Mouse (Mus musculus) left cerebral cortex, postnatal 4 days (tissue): ENCODE measurements around the gene Akap9. TPM values are rescaled to one million over a fixed set of nuclear protein-coding genes. Genes with fewer than 3 reads are reported as not detected.
"Not testable (repeated sequence)": the region's sequence is repeated elsewhere in the genome, so short reads cannot be mapped to it uniquely, and the experiment has no call there.

Source experiments
- DNase-seq: peaks from one replicate; pipeline ENCODE4 v3.0.0-alpha.2; 2022
- intact Hi-C: fragments of 180-260 bp; cut with DNase I; formaldehyde crosslinking; loops from one replicate; pipeline ENCODE4 v1.15.1; 2025
- total RNA-seq, 2 experiments: library from RNA; stranded (reverse); gene quantifications; 2 replicates each; pipeline ENCODE4 v1.2.3; 2021

The Akap9 gene
- total RNA-seq = 100 to 1,000 TPM; 219 to 224 TPM

DNA sequence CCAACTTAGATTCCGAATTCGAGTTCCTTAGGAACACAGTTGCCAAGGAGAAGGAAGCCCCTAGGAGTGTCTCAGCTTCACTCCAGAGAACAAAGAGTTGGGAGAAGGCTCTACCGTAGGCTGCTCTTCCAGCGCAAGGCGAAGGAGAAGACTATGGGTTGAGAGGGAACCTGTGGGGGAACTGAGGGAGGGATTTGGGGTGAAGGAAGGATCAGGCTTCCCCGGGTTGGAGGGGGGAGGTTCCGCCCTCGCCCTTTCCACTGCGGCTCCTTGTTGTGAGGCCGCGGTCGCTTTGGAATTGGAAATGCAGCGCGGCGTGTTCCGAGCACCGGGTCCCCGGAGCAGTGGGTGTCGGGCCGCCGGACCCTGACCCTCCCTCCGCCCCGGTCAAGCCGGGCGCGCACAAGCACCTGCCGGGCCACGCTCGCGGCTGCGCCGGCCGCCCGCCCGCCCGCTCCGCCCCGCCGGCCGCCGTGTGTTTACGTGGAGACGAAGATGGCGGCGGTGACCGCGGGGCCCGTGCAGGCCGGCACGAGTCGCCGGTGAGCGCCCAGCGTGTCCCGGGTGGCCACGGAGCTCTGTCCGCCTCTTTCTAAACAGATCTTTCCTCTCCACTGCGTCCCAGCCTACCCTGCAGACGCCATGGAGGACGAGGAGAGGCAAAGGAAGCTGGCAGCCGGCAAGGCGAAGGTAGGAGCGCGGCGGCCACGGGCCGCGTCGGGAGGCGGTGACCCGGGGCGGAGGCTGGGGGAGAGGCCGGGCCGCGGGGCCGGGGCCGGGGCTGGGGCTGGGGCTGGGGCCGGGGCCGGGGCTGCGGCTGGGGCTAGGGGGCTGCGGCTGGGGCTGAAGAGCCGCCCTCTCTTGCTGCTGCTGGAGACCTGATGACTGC is at the start of gene Akap9:
TSS of gene Akap9 (plus strand) at position 254 of the 889 bp plus-strand sequence.
- DNase-seq = peak; percentile 73
- intact Hi-C loops = no loop called here

DNA sequence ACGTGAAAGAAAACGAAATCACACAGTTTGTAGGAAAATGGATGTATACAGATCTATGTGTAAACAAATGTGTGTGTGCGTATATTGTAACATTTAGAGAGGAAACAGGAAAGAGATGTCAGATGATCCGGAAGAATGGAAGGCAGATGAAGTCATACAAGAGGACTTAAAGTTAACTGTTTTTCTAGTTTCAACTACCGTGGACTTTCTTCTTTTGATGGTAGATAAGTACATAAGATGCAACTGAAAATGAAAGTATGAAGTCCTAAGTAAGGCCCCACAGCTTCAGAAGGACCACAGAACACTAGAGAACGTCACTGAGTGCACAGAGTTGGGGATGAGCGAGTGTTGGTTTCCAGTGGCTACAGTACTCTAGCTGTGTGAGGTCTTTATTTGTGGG is 41.0 kb upstream of the Akap9 start:
- intact Hi-C loops, DNase-seq: not testable (repeated sequence)

DNA sequence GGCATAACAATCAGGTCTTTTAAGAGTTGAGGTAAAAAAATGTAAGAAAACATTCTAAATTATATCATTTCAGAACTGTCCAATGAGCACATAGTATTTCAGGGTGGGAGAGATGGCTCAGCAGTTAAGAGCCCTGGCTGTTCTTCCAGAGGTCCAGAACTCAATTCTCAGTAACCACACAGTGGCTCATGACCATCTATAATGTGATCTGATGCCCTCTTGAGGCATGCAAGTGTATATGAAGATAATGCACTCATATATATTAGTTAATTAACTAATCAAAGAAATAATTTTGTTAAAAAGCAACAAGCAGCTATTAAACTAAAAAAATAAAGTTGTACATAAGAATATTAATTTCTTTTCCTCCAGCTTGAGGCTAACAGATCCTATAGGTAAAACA is 38.7 kb upstream of the Akap9 start:
- intact Hi-C loops = no loop called here
- DNase-seq = no peak

DNA sequence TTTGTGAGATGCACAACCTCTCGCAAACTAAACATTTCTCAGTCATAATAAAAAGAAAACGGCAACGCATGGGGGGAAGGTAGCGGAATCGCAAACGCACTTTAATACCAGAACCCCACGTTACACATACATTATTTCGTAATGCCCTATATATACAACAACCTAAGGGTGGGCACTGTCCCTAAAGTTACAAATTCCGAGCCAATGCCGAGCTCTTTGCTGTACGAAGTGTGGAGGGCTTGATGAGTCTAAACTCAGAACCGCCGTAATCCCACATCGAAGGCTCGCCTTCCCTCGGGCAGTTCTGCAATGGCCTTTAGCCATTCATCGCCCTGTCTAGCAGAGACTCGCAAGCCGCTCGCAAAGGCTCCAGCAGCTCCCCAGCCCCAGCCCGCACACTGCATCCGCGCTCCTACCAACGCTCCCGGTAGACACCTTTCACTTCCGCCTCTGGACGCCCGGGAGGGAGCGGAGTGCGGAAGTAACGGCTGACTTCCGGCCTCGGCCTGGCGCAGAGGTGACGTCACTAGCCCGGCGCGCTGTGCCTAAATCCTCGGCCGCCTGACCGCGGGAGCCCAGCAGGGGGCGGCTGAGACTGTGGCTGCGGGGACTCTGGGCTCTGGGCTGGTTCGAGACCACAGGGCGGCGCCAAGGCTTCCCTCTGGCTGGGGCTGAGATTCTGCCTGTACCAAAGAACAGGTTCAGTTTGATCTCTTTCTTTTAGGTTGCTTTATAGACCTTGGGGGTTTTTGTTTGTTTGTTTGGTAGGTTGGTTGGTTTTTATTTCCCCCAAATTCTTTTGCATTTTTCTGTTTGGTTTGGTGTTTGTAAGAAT is 34.2 kb upstream of the Akap9 start, which contains the start of gene Mterf1a:
TSS of gene Mterf1a (minus strand) at position 475 of the 835 bp plus-strand sequence.
- intact Hi-C loops = loop anchor here (10.0 kb wide), 1 partner anchor 301 kb away; the partner anchor contains the start of gene Mterf1b
- peak; percentile 10 for DNase-seq

DNA sequence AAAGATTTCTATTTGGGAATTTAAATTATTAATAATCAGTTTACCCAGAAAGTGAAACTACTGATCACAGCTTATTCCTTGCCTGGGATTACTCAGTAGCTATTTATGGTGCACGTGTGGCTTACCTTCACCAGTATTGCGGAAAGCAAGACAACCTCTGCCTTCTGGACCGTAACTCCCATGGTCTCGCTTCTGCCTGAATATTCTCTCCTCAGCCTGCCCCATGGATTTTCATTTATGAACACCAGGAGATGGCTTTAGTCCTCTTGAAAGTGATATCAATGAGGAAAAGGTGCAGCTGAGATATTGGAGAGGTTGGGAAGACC is 33.6 kb upstream of the Akap9 start:
- DNase-seq = not testable (repeated sequence)
- intact Hi-C loops = loop anchor here (10.0 kb wide), 1 partner anchor 301 kb away; the partner anchor contains the start of gene Mterf1b

DNA sequence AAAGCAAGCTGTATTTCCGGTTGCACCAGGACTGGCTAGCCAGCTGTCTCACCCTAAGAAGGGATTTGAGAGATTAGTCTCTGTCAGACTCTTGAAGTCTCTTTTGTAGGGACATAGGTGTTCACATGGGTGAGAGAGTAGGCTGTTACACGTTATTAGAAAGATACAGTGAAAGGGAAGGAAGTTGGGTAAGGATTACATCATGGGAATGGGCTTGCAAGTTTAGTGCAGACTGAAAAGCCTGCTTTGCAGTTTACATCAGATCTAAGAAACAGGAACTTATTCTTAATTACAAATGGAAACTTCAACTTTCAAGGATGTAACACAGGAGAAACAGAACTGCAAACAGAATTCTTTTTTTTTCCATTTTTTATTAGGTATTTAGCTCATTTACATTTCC is 22.4 kb upstream of the Akap9 start:
- intact Hi-C loops = no loop called here
- no peak for DNase-seq

DNA sequence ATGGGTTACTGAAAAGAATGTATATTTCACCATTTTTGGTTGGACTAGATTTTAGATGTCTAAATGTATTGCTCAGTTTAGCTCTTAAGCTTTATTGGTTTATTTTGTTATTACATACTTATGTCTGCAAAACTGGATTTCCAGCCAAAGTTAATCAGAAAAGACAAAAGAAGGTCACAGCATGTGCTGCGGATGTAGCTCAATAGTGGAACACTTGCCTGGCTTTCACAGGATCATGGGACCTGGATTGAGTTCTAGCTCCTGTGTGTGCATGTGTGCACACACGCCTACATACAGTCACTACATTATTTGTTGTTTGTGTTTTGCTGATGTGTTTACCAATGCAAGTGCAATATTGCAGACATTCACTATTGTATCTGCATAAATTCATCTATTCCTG is 5.5 kb upstream of the Akap9 start:
- intact Hi-C loops = no loop called here
- no peak for DNase-seq

DNA sequence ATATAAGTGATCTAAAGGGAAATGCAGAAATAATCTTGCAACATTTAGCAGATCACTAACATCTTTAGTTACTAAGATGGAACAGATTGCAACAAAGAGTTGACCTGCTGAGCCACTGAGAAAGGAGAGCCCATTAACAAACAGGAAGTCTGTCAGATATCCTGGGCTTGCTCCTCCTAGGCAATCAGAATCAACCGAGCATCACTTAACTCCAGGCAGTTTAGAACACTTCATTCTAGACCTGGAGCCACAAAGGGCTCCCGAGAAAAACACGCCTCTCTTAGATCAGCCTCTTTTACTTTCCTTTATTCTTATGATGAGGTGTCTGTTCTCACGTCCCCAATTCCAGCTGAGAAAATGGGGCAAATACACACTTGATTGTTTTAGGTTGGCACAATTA is 1.2 kb upstream of the Akap9 start:
- intact Hi-C loops = no loop called here
- DNase-seq = no peak

DNA sequence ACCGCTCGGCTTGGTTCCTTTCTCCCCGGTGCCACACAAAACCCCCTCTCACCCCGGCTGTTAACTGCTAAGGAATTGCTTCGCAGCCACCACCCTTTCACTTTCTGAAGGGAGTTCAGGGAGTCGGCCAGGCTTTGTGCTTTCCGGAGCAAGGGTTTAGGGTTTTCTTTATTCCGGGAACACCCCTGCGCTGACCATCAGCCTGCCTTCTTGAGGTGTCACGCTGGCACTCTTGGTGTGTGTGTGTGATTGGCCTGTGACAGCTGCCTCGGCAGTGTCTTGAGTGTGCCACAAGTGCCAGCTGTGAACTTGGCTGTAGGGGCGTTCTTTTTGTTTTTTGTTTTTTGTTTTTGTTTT is 814 bp downstream of the Akap9 start:
- DNase-seq = peak; percentile 51
- intact Hi-C loops = no loop called here

DNA sequence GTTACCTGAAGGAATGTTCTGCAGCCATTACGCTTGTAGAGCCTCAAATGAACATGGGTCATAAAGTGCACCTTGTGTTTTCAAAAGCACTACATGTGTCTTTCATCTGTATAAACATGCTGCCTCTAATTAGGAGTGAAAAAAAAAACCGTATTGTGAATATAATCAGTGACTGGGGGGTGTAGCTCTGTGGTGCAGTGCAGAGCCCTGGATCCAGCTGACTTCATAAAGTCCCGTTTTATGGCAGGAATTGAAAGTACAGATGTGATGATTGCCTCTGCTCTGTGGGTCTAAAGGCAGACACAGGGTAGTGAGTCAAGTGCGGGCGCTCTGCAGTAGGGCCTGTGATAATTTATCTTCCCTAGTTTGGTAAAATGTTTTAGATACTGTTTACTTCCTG is 2.9 kb downstream of the Akap9 start:
- intact Hi-C loops = no loop called here
- no peak for DNase-seq

DNA sequence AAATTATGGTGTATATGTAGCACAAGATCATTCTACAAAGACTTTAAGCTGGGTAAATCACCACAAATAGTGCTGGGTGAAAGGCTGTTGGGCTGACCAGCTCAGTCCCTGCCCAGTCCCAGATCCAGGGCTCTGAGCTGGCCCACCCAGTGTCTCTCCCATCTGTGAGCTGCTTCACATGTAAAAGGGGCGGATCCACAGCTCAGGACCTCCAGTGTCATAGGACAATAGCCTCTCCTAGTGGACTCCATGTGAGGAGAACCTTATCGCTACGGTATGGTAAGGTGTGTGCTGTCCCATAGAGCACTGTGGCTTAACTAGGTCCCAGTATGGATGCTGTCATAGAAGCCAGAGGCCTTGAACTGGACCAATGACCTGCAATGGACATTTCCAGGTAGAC is 3.8 kb downstream of the Akap9 start:
- intact Hi-C loops = no loop called here
- peak; percentile 11 for DNase-seq

DNA sequence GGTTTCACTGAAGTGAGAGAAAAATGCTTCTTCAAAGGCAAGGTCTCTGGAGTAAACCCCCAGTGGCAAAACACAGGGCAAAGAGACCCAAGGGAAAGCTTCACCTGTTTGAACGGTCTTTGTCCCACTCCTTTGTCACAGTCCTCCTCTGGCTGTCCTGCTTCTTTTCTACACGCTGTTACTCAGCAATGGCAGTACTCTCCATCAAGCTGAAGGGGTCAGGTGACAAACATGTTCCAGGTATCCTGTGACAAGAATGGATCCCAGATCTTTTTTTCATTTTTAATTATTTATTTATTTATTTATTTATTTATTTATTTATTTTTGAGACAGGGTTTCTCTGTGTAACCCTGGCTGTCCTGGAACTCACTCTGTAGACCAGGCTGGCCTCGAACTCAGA is 5.7 kb downstream of the Akap9 start:
- intact Hi-C loops = no loop called here
- no peak for DNase-seq

DNA sequence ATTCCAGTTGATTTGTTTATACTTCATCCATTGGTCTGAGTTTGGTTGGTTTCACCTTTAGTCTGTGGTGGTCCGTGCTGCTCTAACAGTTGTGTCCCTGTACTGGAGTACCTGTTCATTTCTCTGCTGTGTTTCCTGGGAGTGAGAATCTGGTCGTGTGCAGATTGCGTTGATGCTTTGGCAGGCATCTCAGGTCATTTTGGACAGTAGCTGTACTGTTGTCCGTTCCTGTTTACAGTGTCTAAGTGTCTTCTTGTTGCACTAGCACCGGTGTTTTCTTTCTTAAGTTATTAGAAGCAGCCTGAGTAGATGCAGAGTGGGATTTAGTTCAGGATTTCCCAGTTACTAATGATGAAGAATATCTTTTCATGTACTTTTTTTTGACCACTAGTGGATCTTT is 7.4 kb downstream of the Akap9 start:
- intact Hi-C loops = no loop called here
- no peak for DNase-seq

DNA sequence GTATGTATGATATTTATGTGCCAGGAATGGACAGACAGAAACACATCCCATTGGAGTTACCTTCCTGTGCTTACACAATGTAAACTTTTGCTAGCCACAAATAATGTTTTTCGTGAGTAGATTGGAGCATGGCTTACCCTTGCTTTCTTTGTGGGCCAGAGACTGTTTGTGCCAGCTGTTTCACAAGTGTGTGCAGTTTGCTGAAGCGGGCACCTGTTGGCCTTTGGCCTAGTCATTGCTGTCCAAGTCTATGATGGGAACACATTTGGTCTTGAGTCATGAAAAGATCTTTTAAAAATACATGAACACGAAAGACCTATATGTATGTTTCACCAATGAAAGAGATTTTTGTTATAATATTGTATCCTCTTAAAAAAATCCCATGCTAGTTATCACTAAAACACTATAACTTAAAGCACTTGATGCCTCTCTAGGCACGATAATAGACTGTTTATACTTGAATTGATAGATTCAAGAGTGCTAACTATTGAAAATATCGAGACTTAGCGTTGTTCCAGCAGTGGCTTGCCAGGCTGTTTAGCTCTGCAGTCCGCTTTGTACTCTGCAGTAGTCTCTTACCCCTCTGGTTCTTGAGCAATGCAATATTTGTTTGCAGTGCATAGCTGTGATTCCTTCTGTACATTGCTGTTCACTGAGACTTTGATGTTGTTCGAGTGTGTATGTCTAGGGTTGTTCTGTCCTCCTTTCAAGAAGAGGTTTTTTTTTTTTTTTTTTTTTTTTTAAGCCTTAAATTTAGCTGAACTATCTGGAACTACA is 8.1 kb downstream of the Akap9 start:
- intact Hi-C loops = no loop called here
- no peak for DNase-seq

DNA sequence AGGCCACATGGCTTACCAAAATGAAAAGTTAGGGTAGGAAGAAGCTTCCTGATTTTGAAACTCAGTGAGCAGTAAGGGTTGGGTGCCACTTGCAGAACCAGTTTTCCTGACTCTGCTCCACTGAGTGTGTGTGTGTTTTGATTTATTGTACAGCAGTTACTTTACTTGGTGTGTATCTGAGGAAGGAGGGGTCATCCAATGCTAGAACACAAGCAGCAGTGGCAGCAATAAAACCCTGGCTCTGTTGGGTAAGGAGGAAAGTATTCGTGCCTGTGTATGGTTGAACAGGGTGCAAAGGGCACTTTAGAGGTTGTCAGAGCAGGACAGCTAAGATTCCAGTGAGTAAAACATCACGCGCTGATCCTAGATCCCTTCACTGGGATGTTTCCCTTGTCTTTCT is 11.1 kb downstream of the Akap9 start:
- no peak for DNase-seq
- intact Hi-C loops = no loop called here

DNA sequence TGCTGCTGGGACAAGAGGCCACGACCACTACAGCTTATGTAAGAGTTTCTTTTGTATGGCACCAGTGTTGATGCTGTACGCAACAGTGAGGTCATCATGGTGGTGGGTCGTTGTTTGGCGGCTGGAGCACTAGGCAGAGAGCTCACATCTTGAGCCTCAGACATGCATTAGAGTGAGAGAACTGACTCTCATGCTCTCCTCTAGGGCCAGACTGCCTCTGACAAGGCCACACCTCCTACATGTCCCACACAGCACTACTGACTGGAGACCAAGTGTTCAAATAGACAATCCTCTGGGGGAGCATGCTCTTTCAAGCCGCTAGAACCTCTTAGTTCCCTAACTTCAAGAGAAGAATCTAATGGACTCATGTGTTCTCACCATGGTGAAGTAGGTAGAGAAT is 11.5 kb downstream of the Akap9 start:
- DNase-seq = no peak
- intact Hi-C loops = no loop called here

DNA sequence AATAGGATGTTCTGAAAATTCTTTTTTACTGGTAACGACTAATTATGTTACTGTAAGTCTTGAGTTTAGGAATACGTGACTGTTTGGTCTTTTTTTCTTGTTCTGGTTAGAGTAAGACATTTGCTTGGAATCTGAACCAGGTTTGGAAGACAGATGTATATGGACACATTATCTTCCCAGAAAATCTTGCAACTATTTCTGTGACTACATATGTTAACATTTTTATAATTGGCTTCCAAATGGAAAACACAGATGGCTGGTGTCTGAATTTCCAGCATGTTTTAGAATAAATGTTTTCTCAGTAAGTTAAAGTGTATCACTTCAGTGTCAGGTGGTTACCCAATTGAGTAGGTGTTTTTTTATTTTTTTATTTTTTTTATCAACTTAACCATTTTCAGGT is 13.4 kb downstream of the Akap9 start:
- no peak for DNase-seq
- intact Hi-C loops = no loop called here

DNA sequence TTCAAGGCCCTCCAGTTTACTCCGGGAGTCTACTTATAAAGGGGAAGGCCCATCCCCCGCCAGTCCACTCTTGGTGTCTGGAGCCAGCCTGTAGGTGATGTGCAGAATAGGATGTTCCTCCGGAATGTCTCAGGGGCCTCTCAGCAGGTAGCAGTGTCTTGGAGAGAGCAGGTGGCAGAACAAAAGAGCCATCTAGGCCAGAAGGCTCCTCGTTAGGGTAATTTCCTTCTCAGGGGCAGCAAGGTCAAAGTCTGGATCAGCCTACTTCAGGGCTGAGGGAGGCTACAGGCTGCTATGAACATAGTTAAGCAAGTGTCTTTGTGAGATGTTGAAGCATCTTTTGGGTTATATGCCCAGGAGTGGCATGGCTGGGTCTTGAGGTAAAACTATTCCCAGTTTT is 15.3 kb downstream of the Akap9 start:
- intact Hi-C loops, DNase-seq: not testable (repeated sequence)

DNA sequence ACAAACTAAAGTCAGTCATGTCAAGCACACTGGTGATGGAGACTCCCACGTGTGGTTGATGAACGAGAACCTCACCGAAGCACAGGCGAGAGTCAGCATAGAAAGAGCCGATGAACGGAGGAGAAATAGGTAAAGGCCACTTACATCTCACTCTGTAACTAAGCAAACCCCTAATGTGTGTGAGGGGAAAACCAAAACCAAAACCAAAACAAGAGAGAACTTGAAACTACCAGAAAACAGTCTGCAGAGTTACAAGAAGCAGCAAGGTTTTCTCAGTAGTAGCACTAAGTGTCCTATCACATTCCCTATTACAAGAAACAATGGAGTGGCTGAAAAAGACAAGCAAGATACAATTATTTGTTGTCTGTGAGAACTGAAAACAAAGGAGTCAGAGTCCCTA is 24.6 kb downstream of the Akap9 start:
- DNase-seq = no peak
- intact Hi-C loops = loop anchor here (10.0 kb wide), 1 partner anchor 118 kb away; no protein-coding TSS in a partner anchor

DNA sequence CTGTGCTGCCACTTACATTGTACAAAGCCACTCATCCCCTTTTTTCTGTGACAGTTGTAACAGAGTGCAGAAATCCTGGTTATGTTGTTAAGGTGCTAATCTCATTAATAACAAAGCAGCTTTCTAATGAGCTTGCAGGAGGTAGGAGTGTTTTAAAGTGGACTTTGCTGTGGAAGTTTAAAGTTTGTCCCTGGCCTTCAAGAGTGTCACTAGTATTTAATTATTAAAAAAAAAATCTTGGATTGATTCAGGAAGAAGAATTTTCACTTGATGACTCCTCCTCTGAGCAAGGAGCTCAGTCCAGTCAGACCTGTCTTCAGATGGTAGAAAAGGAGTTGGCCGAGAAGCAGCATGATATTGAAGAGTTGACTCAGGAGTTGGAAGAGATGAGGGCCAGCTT is 26.7 kb downstream of the Akap9 start:
- intact Hi-C loops = loop anchor here (10.0 kb wide), 1 partner anchor 120 kb away; no protein-coding TSS in a partner anchor
- DNase-seq = no peak

DNA sequence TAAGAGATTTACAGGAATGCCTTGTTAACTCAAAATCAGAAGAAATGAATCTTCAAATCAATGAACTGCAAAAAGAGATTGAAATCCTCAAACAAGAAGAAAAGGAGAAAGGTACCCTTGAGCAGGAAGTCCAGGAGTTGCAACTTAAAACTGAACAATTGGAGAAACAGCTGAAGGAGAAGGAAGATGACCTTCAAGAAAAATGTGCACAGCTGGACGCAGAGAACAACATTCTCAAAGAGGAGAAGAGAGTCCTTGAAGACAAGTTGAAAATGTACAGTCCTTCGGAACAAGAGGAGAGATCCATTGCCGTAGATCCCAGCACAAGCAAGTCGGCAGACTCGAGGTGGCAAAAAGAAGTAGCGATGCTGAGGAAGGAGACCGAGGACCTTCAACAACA is 33.4 kb downstream of the Akap9 start:
- intact Hi-C loops = loop anchor here (5.0 kb wide), 1 partner anchor 276 kb away; no protein-coding TSS in a partner anchor
- no peak for DNase-seq
